Mouse (Mus musculus) layer of hippocampus, postnatal 36 days (tissue): ENCODE data around the gene Spns3. TPM values are rescaled to one million over a fixed set of nuclear protein-coding genes. Genes with fewer than 3 reads are reported as not detected.
A peak's percentile ranks its signal among the peaks of the same experiment; 100 is the strongest.

Experiments
- DNase-seq, 2 experiments: peaks; one replicate each; pipeline ENCODE4 v3.0.0; 2022
- total RNA-seq, 2 experiments: library from RNA; stranded (reverse); gene quantifications; 2 replicates each; pipeline ENCODE4 v1.2.3; 2021

Spns3 gene
- total RNA-seq, 2 experiments from 2014 or later: 0.25 to 0.30 TPM

GRCm38 (mm10) chr11:72481313-72481712, 69.0 kb downstream of the Spns3 start:
- no peak for DNase-seq

- DNase-seq: no peak
Observed at GRCm38 (mm10) chr11:72479499-72479898, 70.8 kb downstream of the Spns3 start.

GRCm38 (mm10) chr11:72478228-72478627, 72.1 kb downstream of the Spns3 start:
- DNase-seq: no peak

GRCm38 (mm10) chr11:72477653-72478052, 72.7 kb downstream of the Spns3 start:
- no peak for DNase-seq

- no peak for DNase-seq
Observed at GRCm38 (mm10) chr11:72477182-72477581, 73.1 kb downstream of the Spns3 start.

GRCm38 (mm10) chr11:72476074-72476625, 74.2 kb downstream of the Spns3 start:
- DNase-seq: no peak

GRCm38 (mm10) chr11:72475408-72475807, 74.9 kb downstream of the Spns3 start:
- DNase-seq: no peak

GRCm38 (mm10) chr11:72474926-72475325, 75.4 kb downstream of the Spns3 start:
- no peak for DNase-seq

- DNase-seq: no peak
Observed at GRCm38 (mm10) chr11:72473540-72473939, 76.8 kb downstream of the Spns3 start.

- no peak for DNase-seq
Observed at GRCm38 (mm10) chr11:72471381-72471780, 78.9 kb downstream of the Spns3 start.

GRCm38 (mm10) chr11:72470004-72470403, 80.3 kb downstream of the Spns3 start:
- DNase-seq: no peak

- peak in 1 of 2 experiments; percentile 56 for DNase-seq
Observed at GRCm38 (mm10) chr11:72469217-72469616, 81.1 kb downstream of the Spns3 start.

GRCm38 (mm10) chr11:72468525-72468924, 81.8 kb downstream of the Spns3 start:
- no peak for DNase-seq

- no peak for DNase-seq
Observed at GRCm38 (mm10) chr11:72466694-72467507, 83.4 kb downstream of the Spns3 start.

GRCm38 (mm10) chr11:72465978-72466693, 84.2 kb downstream of the Spns3 start:
- DNase-seq: no peak

GRCm38 (mm10) chr11:72464821-72465220, 85.5 kb downstream of the Spns3 start:
- DNase-seq: no peak

- DNase-seq: no peak
Observed at GRCm38 (mm10) chr11:72461500-72461981, 88.8 kb downstream of the Spns3 start.

GRCm38 (mm10) chr11:72458502-72458901, 91.8 kb downstream of the Spns3 start:
- DNase-seq: no peak

GRCm38 (mm10) chr11:72457995-72458496, 92.3 kb downstream of the Spns3 start:
- no peak for DNase-seq

GRCm38 (mm10) chr11:72455694-72456093, 94.6 kb downstream of the Spns3 start:
- peak; percentile 65 to 77 for DNase-seq

- no peak for DNase-seq
Observed at GRCm38 (mm10) chr11:72453105-72453953, 97.0 kb downstream of the Spns3 start.

GRCm38 (mm10) chr11:72452140-72452665, 98.1 kb downstream of the Spns3 start:
- no peak for DNase-seq
